Mouse (Mus musculus): Measurements from ENCODE around the gene 4931409K22Rik. TPM values are rescaled to one million over a fixed set of nuclear protein-coding genes. Genes with fewer than 3 reads are reported as not detected.

Gene 4931409K22Rik
- polyA plus RNA-seq, 1 experiment from 2014 or later, result not detected

DNA sequence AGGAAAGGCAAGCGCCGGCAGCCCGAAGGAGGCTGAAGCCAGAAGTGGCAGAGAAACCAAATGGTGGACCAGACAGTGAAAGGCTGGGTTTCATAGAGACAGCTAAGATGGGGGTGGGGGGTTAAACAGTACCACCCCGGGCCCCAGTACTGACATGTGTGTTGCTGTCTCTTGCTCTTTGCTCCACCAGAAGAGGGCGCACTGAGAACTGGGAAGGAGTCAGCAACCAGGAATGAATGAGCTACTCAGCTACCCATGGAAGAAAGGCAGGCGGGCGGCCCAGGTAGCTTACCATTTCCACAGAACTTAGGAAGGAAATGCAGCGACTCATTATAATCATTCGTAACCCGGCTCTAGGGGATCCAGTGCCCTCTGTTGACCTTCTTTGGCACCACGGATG, 46.0 kb downstream of the 4931409K22Rik start:
- Histone ChIP-seq H3K4me2 (replicated peaks; ENCODE audit: low read depth, low read length) (no peak overlapping the region), H3K9me3 (ENCODE audit: control insufficient read depth, low read length) (no peaks in the 10 kb centered on the region), H3K36me3 (ENCODE audit: control insufficient read depth, insufficient read depth, low read length) (no peaks in the 10 kb centered on the region), H3K27ac (ENCODE audit: low read depth, low read length) (no peak overlapping the region), H3K4me1 (replicated peaks; ENCODE audit: control insufficient read depth, insufficient read depth, low read length) (no peaks in the 10 kb centered on the region), H3K27me3 (ENCODE audit: control insufficient read depth, insufficient read depth, low read length) (no peaks in the 10 kb centered on the region), H3K4me3 (ENCODE audit: low read depth, low read length) (no peak overlapping the region), H3K9ac (ENCODE audit: low read depth, low read length) (no peak overlapping the region)
- ATAC-seq (ENCODE audit: low FRiP score) (no peak), DNase-seq (ENCODE audit: low spot score) (no peak)
- 47% methylated on average over 11 of the region's 11 CpGs for WGBS

DNA sequence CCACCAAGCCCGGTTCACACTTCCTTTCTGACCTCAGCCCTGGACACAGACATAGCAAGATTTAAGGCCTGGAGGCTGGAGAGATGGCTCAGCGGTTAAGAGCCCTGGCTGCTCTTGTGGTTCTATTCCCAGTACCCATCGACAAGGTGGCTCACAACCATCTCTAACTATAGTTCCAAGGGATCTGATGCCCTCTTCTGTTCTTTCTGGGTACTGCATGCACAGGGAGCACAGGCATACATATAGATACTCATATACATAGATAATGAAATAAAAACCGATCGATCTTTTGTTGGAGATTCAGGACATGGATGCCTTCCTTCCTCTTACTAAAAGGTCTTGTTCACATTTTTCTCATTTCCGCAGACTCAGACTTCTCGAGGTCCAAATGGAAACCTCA, 48.2 kb downstream of the 4931409K22Rik start:
- Histone ChIP-seq H3K36me3 (ENCODE audit: control insufficient read depth, insufficient read depth, low read length) (no peaks in the 10 kb centered on the region), H3K27ac (ENCODE audit: low read depth, low read length) (no peak overlapping the region), H3K4me1 (replicated peaks; ENCODE audit: control insufficient read depth, insufficient read depth, low read length) (no peaks in the 10 kb centered on the region), H3K9ac (ENCODE audit: low read depth, low read length) (no peak overlapping the region), H3K9me3 (ENCODE audit: control insufficient read depth, low read length) (no peaks in the 10 kb centered on the region), H3K27me3 (ENCODE audit: control insufficient read depth, insufficient read depth, low read length) (no peaks in the 10 kb centered on the region; the same call in 1 of the 2 replicates), H3K4me2 (replicated peaks; ENCODE audit: low read depth, low read length) (no peak overlapping the region), H3K4me3 (ENCODE audit: low read depth, low read length) (no peak overlapping the region)
- DNase-seq (ENCODE audit: low spot score) (no peak), ATAC-seq (ENCODE audit: low FRiP score) (no peak)
- WGBS, result 92% methylated on average over 7 of the region's 7 CpGs

DNA sequence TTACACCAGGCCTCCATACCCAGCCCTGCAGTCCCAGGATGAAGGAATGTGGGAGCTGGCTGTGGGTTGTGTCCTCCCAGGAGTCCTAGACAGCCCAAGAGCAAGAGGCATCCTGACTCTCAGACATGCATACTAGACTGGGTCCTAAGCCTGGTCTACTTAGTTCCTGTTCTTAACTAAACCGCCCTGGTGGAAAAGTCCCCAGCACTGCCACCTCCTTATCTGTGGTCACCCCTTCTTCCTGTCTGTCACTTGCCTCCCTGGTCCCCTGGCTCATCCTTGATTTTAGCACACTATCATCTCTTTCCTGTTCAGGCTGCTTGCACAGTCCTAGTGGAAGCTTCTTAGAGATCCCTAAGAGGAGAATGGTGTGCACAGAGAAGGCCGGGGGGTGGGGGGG, 51.1 kb downstream of the 4931409K22Rik start:
- Histone ChIP-seq H3K4me2 (replicated peaks; ENCODE audit: low read depth, low read length) (no peak overlapping the region), H3K4me3 (ENCODE audit: low read depth, low read length) (no peak overlapping the region), H3K27me3 (ENCODE audit: control insufficient read depth, insufficient read depth, low read length) (no peaks in the 10 kb centered on the region; the same call in 1 of the 2 replicates), H3K9ac (ENCODE audit: low read depth, low read length) (no peak overlapping the region), H3K4me1 (replicated peaks; ENCODE audit: control insufficient read depth, insufficient read depth, low read length) (no peaks in the 10 kb centered on the region), H3K27ac (ENCODE audit: low read depth, low read length) (no peak overlapping the region), H3K9me3 (ENCODE audit: control insufficient read depth, low read length) (no peaks in the 10 kb centered on the region), H3K36me3 (ENCODE audit: control insufficient read depth, insufficient read depth, low read length) (0 out of 2 replicates have a peak, but pooled peaks cover 6% of the 10 kb centered on the region)
- WGBS, result 51% methylated on average over 2 of the region's 2 CpGs
- ATAC-seq (ENCODE audit: low FRiP score) (no peak), DNase-seq (ENCODE audit: low spot score) (no peak)

DNA sequence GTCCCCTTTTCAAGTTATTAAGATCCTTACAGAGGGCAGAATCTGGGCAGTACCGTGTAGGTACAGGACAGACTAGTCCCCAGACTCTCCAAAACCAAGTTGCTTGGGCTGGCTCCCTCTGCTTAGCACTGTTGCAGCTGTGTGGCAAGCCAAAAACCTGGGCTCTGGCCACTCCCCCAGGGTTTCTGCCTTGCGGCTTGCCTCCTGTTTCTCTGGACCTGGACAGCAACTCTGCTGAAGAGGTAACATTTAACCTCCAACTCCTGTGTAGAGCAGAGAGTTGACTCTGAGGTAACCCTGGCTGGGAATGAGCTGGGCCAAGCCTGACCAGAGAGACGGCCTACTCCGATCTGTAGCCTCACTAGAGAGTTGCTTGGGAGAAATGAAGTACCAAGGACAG, 53.8 kb downstream of the 4931409K22Rik start:
- whole genome bisulfite sequencing, result 77% methylated on average over 4 of the region's 4 CpGs
- Histone ChIP-seq H3K9me3 (ENCODE audit: control insufficient read depth, low read length) (no peaks in the 10 kb centered on the region), H3K4me2 (replicated peaks; ENCODE audit: low read depth, low read length) (no peak overlapping the region), H3K9ac (ENCODE audit: low read depth, low read length) (no peak overlapping the region), H3K27ac (ENCODE audit: low read depth, low read length) (no peak overlapping the region), H3K4me1 (replicated peaks; ENCODE audit: control insufficient read depth, insufficient read depth, low read length) (0 out of 2 replicates have a peak, but pooled peaks cover 6% of the 10 kb centered on the region), H3K36me3 (ENCODE audit: control insufficient read depth, insufficient read depth, low read length) (0 out of 2 replicates have a peak, but pooled peaks cover 6% of the 10 kb centered on the region), H3K4me3 (ENCODE audit: low read depth, low read length) (no peak overlapping the region), H3K27me3 (ENCODE audit: control insufficient read depth, insufficient read depth, low read length) (no peaks in the 10 kb centered on the region; the same call in 1 of the 2 replicates)
- ATAC-seq (ENCODE audit: low FRiP score), result no peak
- no peak for DNase-seq (ENCODE audit: low spot score)

DNA sequence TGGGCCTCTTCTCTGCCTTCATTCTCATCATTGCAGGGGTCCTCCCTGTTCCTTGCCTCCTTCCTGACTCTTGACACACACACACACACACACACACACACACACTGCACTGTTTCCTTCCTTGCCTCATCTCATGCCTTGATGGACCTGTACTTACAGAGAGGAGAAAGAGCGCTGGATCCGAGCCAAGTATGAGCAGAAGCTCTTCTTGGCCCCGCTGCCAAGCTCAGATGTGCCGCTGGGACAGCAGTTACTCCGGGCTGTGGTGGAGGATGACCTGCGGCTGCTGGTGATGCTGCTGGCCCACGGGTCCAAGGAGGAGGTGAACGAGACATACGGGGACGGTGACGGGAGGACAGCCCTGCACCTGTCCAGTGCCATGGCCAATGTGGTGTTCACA, 55.8 kb downstream of the 4931409K22Rik start:
- ATAC-seq (ENCODE audit: low FRiP score) (no peak), DNase-seq (ENCODE audit: low spot score) (no peak)
- 90% methylated on average over 11 of the region's 11 CpGs for WGBS
- Histone ChIP-seq H3K36me3 (ENCODE audit: control insufficient read depth, insufficient read depth, low read length) (0 out of 2 replicates have a peak, but pooled peaks cover 9% of the 10 kb centered on the region), H3K4me2 (replicated peaks; ENCODE audit: low read depth, low read length) (no peak overlapping the region), H3K27ac (ENCODE audit: low read depth, low read length) (peak overlapping the region; percentile 45; the same call in 1 of the 2 replicates), H3K27me3 (ENCODE audit: control insufficient read depth, insufficient read depth, low read length) (no peaks in the 10 kb centered on the region; the same call in 1 of the 2 replicates), H3K4me1 (replicated peaks; ENCODE audit: control insufficient read depth, insufficient read depth, low read length) (peaks cover 11% of the 10 kb centered on the region), H3K9ac (ENCODE audit: low read depth, low read length) (no peak overlapping the region), H3K9me3 (ENCODE audit: control insufficient read depth, low read length) (no peaks in the 10 kb centered on the region), H3K4me3 (ENCODE audit: low read depth, low read length) (no peak overlapping the region)

DNA sequence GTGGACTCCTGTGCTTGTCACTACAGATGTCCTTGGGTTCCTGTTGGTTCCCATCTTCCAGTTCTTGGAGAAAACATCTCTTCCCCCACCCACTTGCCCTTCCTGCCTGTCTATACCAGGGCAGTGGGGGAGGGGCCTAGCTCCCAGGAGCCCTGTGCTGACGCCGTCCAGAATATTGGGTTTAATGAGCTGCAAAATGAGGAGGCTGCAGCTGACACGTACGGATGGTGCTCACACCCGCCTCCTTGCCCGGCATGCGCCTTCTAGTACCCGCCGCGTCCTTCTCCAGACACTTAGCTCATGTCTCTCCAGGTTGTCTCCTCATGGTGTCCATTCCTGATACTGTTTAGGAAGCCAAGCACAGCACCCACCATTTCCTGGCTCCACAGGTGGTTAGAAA, 57.5 kb downstream of the 4931409K22Rik start:
- DNase-seq (ENCODE audit: low spot score) (peak; percentile 56), ATAC-seq (ENCODE audit: low FRiP score) (peak; percentile 36; the same call in 1 of the 2 replicates)
- Histone ChIP-seq H3K4me3 (ENCODE audit: low read depth, low read length) (no peak overlapping the region), H3K4me1 (replicated peaks; ENCODE audit: control insufficient read depth, insufficient read depth, low read length) (peaks cover 11% of the 10 kb centered on the region), H3K36me3 (ENCODE audit: control insufficient read depth, insufficient read depth, low read length) (0 out of 2 replicates have a peak, but pooled peaks cover 9% of the 10 kb centered on the region), H3K9ac (ENCODE audit: low read depth, low read length) (no peak overlapping the region), H3K9me3 (ENCODE audit: control insufficient read depth, low read length) (no peaks in the 10 kb centered on the region), H3K27me3 (ENCODE audit: control insufficient read depth, insufficient read depth, low read length) (no peaks in the 10 kb centered on the region), H3K4me2 (replicated peaks; ENCODE audit: low read depth, low read length) (no peak overlapping the region), H3K27ac (ENCODE audit: low read depth, low read length) (no peak overlapping the region)
- WGBS, result 49% methylated on average over 10 of the region's 10 CpGs

DNA sequence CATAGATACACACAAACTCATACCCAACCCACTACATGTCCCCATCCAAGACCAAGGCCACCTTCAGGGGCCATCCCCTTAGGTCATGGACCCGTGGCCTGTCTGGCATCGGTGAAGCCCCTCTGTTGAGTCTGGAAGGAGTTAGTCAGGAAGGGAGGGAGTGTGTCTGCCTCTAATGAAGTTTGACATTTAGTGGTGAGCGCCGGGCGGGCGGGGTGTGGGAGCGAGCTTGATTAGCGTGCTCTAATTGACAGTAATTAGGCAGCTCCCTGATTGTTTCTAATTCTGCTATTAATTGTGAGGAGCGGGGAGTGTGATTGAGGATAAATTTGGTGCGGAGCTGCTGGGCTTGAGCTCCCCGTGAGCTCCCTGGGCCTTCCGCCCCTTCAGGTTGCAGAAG, 59.1 kb downstream of the 4931409K22Rik start:
- 73% methylated on average over 12 of the region's 12 CpGs for whole genome bisulfite sequencing
- Histone ChIP-seq H3K4me1 (replicated peaks; ENCODE audit: control insufficient read depth, insufficient read depth, low read length) (peaks cover 11% of the 10 kb centered on the region), H3K4me2 (replicated peaks; ENCODE audit: low read depth, low read length) (no peak overlapping the region), H3K4me3 (ENCODE audit: low read depth, low read length) (no peak overlapping the region), H3K27me3 (ENCODE audit: control insufficient read depth, insufficient read depth, low read length) (no peaks in the 10 kb centered on the region), H3K9ac (ENCODE audit: low read depth, low read length) (no peak overlapping the region), H3K9me3 (ENCODE audit: control insufficient read depth, low read length) (no peaks in the 10 kb centered on the region), H3K27ac (ENCODE audit: low read depth, low read length) (no peak overlapping the region), H3K36me3 (ENCODE audit: control insufficient read depth, insufficient read depth, low read length) (peaks cover 17% of the 10 kb centered on the region)
- no peak for ATAC-seq (ENCODE audit: low FRiP score)
- DNase-seq (ENCODE audit: low spot score), result no peak

DNA sequence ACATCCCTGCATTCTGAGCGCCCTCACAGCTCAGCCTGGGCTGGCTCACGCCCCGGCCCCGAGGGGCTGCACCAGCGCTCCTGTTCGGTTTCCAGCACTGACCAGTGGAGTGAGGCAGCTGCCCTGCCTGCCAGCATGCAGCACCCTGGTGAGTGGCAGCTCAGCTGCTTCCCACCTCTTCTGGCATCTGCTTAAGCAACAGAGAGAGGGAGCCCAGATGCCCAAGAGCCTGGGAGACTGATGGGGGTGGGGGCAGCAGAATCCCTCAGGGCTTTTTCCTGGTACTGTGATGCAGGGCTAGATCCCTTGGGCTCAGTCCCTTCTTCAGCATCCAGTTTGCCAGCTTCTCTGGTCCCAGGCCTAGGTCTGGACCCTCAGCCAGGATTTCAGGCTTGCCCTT, 59.9 kb downstream of the 4931409K22Rik start:
- 46% methylated on average over 6 of the region's 6 CpGs for WGBS
- Histone ChIP-seq H3K4me1 (replicated peaks; ENCODE audit: control insufficient read depth, insufficient read depth, low read length) (peaks cover 11% of the 10 kb centered on the region), H3K27me3 (ENCODE audit: control insufficient read depth, insufficient read depth, low read length) (no peaks in the 10 kb centered on the region), H3K9me3 (ENCODE audit: control insufficient read depth, low read length) (no peaks in the 10 kb centered on the region), H3K4me2 (replicated peaks; ENCODE audit: low read depth, low read length) (no peak overlapping the region), H3K9ac (ENCODE audit: low read depth, low read length) (no peak overlapping the region), H3K4me3 (ENCODE audit: low read depth, low read length) (no peak overlapping the region), H3K36me3 (ENCODE audit: control insufficient read depth, insufficient read depth, low read length) (peaks cover 20% of the 10 kb centered on the region), H3K27ac (ENCODE audit: low read depth, low read length) (0 out of 2 replicates have a peak overlapping the region, but pooled peaks have one; percentile 24)
- no peak for DNase-seq (ENCODE audit: low spot score)
- ATAC-seq (ENCODE audit: low FRiP score), result no peak

DNA sequence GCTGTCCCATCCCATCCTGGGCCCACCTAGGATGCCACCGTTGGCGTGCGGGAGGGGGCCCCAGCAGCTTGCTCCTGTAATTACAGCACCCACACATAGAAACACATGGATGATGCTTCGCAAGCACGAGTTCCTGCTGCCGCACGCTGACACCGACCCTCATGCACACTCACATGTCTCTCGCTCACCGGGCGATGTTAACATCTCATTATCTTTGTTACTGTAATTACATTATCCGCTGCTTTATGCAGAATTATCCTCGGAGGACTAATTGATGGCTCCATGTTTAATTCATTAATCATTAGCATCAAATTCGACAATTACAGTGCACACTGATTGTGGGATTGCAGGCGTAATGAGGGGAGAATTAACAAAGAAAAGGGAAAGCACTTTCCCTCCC, 61.6 kb downstream of the 4931409K22Rik start:
- 87% methylated on average over 15 of the region's 15 CpGs for WGBS
- Histone ChIP-seq H3K4me2 (replicated peaks; ENCODE audit: low read depth, low read length) (no peak overlapping the region), H3K4me3 (ENCODE audit: low read depth, low read length) (no peak overlapping the region), H3K9ac (ENCODE audit: low read depth, low read length) (no peak overlapping the region), H3K36me3 (ENCODE audit: control insufficient read depth, insufficient read depth, low read length) (peaks cover 16% of the 10 kb centered on the region), H3K27ac (ENCODE audit: low read depth, low read length) (no peak overlapping the region), H3K27me3 (ENCODE audit: control insufficient read depth, insufficient read depth, low read length) (no peaks in the 10 kb centered on the region), H3K9me3 (ENCODE audit: control insufficient read depth, low read length) (no peaks in the 10 kb centered on the region), H3K4me1 (replicated peaks; ENCODE audit: control insufficient read depth, insufficient read depth, low read length) (peaks cover 11% of the 10 kb centered on the region)
- no peak for DNase-seq (ENCODE audit: low spot score)
- ATAC-seq (ENCODE audit: low FRiP score), result no peak

All from hindbrain, embryonic 11.5 days (tissue).